Mouse (Mus musculus) kidney, embryonic 16.5 days (tissue): ENCODE data around the gene Abhd11. TPM values are rescaled to one million over a fixed set of nuclear protein-coding genes. Genes with fewer than 3 reads are reported as not detected.
"Not testable (repeated sequence)": the region's sequence is repeated elsewhere in the genome, so short reads cannot be mapped to it uniquely, and the experiment has no call there.

Experiments
- ATAC-seq: fragments of 200-750 bp; cut with Nextera tagmentation; 2 replicates; pipeline ENCODE4 v1.8.0; 2017; ENCODE audit warnings: moderate TSS enrichment; ENCODE audit not compliant: low FRiP score, low TSS enrichment
- H3K27ac ChIP-seq: fragments of 300-500 bp; sonication (generic); 2 replicates; pipeline ENCODE4 v1.5.1; 2014; ENCODE audit warnings: low read length
- H3K27me3 ChIP-seq: fragments of 300-500 bp; sonication (generic); 2 replicates; pipeline ENCODE4 v1.6.1; 2014; ENCODE audit warnings: low read length, control low read depth, mixed read lengths; ENCODE audit not compliant: insufficient read depth
- H3K36me3 ChIP-seq: fragments of 300-500 bp; sonication (generic); 2 replicates; pipeline ENCODE4 v1.6.1; 2014; ENCODE audit warnings: low read length, control low read depth, mixed read lengths; ENCODE audit not compliant: insufficient read depth
- H3K4me1 ChIP-seq: fragments of 300-500 bp; sonication (generic); 2 replicates; pipeline ENCODE4 v1.6.1; 2014; ENCODE audit warnings: low read length, control low read depth, mixed read lengths; ENCODE audit not compliant: insufficient read depth
- H3K4me2 ChIP-seq: fragments of 300-500 bp; sonication (generic); replicated peaks from 2 replicates; pipeline ENCODE4 v1.6.1; 2014; ENCODE audit warnings: low read depth, low read length
- H3K4me3 ChIP-seq: fragments of 300-500 bp; sonication (generic); 2 replicates; pipeline ENCODE4 v1.5.1; 2014; ENCODE audit warnings: mild to moderate bottlenecking, low read length
- H3K9ac ChIP-seq: fragments of 300-500 bp; sonication (generic); replicated peaks from 2 replicates; pipeline ENCODE4 v1.6.1; 2014; ENCODE audit warnings: low read length
- H3K9me3 ChIP-seq: fragments of 300-500 bp; sonication (generic); 2 replicates; pipeline ENCODE4 v1.6.1; 2016; ENCODE audit warnings: low read length, control low read depth
- WGBS: fragments of 180-500 bp; shearing (Covaris S2); extraction: QIAGEN DNeasy Blood & Tissue Kit; methylation state at CpG from one replicate; pipeline ENCODE4 v1.1.7; 2014; 5-methylcytosine and 5-hydroxymethylcytosine counted together
- polyA plus RNA-seq: library from polyadenylated mRNA; unstranded; fragments of >200 nt; fragmentation: Nextera tagmentation; extraction: Ambion mirVana; gene quantifications from 2 replicates; pipeline ENCODE4 v1.2.1, GENCODE M21; 2015

Abhd11 gene
- 81.1 and 81.9 TPM in 2 replicates for polyA plus RNA-seq

GRCm38 (mm10) chr5:135008671-135009589, at the start of gene Abhd11:
TSS of gene Abhd11 (plus strand) at chr5:135009152.
- ATAC-seq, result peak; percentile 90
- peak within 1 kb of the TSS; percentile 69 for H3K4me2 ChIP-seq

DNA sequence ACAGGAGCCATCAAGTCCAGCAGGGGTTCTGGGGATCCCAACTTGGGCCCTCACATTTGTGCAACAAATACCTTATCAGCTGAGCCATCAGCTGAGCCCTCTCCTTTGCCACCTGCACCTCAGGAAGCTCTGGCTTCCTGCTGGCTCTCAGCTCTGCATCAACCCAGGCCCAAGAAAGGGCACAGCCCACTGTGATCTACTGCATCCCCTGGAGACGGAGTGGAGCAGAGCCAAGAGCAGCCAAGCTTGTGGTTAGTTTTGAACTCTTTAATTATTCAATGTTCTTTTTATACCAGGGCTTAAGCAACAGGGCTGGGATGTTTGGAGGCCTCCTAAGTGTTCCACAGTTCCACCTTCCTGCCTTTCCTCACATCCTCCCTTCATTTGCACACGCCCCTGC, 48.5 kb upstream of the Abhd11 start:
- Histone ChIP-seq H3K27ac (0 out of 2 replicates have a peak overlapping the region, but pooled peaks have one; percentile 10), H3K4me2 (no peak overlapping the region), H3K36me3 (no peaks in the 10 kb centered on the region), H3K4me1 (no peaks in the 10 kb centered on the region), H3K4me3 (no peak overlapping the region), H3K9ac (no peak overlapping the region), H3K27me3 (no peaks in the 10 kb centered on the region), H3K9me3 (no peaks in the 10 kb centered on the region)
- 70% methylated on average over 2 of the region's 2 CpGs for WGBS
- no peak for ATAC-seq

More at GRCm38 (mm10) chr5:135008671-135009589, at the start of gene Abhd11:
- H3K36me3 ChIP-seq, result no peaks in the 10 kb centered on the region
- no peaks in the 10 kb centered on the region for H3K9me3 ChIP-seq
- no peaks in the 10 kb centered on the region for H3K27me3 ChIP-seq
- peaks cover 30% of the 10 kb centered on the region for H3K4me1 ChIP-seq
- H3K9ac ChIP-seq, result peak within 1 kb of the TSS; percentile 79
- H3K27ac ChIP-seq, result peak within 1 kb of the TSS; percentile 99
- WGBS, result under 1% methylated on average over 52 of the region's 52 CpGs
- H3K4me3 ChIP-seq, result peak within 1 kb of the TSS; percentile 54

- no peaks in the 10 kb centered on the region for H3K9me3 ChIP-seq
- no peak overlapping the region for H3K27ac ChIP-seq
- H3K4me1 ChIP-seq, result peaks cover 5% of the 10 kb centered on the region; the same call in 1 of the 2 replicates
- 88% methylated on average over 2 of the region's 2 CpGs for WGBS
- ATAC-seq, result no peak
- H3K4me2 ChIP-seq, result no peak overlapping the region
- no peak overlapping the region for H3K4me3 ChIP-seq
- H3K36me3 ChIP-seq, result no peaks in the 10 kb centered on the region
- no peak overlapping the region for H3K9ac ChIP-seq
- no peaks in the 10 kb centered on the region for H3K27me3 ChIP-seq
These were observed 47.4 kb upstream of the Abhd11 start for GRCm38 (mm10) chr5:134961519-134961918.

- H3K4me3 ChIP-seq, result no peak overlapping the region
- no peak overlapping the region for H3K27ac ChIP-seq
- no peaks in the 10 kb centered on the region for H3K9me3 ChIP-seq
- WGBS, result 23% methylated on average over 5 of the region's 5 CpGs
- no peak overlapping the region; the same call in 1 of the 2 replicates for H3K9ac ChIP-seq
- no peaks in the 10 kb centered on the region for H3K36me3 ChIP-seq
- H3K4me2 ChIP-seq, result no peak overlapping the region
- H3K27me3 ChIP-seq, result no peaks in the 10 kb centered on the region
- no peak for ATAC-seq
- peaks cover 5% of the 10 kb centered on the region; the same call in 1 of the 2 replicates for H3K4me1 ChIP-seq
These were observed 45.4 kb upstream of the Abhd11 start for GRCm38 (mm10) chr5:134963546-134963945.

DNA sequence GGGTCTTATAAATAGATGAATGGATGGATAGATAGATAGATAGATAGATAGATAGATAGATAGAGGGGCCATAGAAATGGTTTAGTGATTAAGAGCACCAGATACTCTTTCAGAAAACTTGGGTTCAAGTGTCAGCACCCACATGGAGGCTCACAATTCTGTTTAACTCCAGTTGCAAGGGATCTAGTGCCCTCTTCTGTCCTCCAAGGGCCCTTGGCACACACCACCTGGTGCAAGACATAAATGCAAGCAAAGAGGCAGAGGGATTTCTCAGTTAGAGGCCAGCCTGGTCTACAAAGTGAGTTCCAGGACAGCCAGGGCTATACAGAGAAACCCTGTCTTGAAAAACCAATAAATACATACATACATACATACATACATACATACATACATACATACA, 44.3 kb upstream of the Abhd11 start:
- not testable (repeated sequence) for H3K9ac ChIP-seq, H3K9me3 ChIP-seq, H3K4me3 ChIP-seq, H3K27me3 ChIP-seq, H3K27ac ChIP-seq, H3K4me1 ChIP-seq, H3K4me2 ChIP-seq, H3K36me3 ChIP-seq, ATAC-seq

GRCm38 (mm10) chr5:134965473-134965851, 43.5 kb upstream of the Abhd11 start:
- Histone ChIP-seq H3K9ac (peak overlapping the region; percentile 43), H3K36me3 (no peaks in the 10 kb centered on the region), H3K9me3 (no peaks in the 10 kb centered on the region), H3K27me3 (no peaks in the 10 kb centered on the region), H3K27ac (peak overlapping the region; percentile 16; the same call in 1 of the 2 replicates), H3K4me3 (peak overlapping the region; percentile 32), H3K4me2 (peak overlapping the region; percentile 53), H3K4me1 (peaks cover 5% of the 10 kb centered on the region; the same call in 1 of the 2 replicates)
- WGBS, result 7% methylated on average over 10 of the region's 10 CpGs
- ATAC-seq, result 0 out of 2 replicates have a peak, but pooled peaks have one; percentile 46

DNA sequence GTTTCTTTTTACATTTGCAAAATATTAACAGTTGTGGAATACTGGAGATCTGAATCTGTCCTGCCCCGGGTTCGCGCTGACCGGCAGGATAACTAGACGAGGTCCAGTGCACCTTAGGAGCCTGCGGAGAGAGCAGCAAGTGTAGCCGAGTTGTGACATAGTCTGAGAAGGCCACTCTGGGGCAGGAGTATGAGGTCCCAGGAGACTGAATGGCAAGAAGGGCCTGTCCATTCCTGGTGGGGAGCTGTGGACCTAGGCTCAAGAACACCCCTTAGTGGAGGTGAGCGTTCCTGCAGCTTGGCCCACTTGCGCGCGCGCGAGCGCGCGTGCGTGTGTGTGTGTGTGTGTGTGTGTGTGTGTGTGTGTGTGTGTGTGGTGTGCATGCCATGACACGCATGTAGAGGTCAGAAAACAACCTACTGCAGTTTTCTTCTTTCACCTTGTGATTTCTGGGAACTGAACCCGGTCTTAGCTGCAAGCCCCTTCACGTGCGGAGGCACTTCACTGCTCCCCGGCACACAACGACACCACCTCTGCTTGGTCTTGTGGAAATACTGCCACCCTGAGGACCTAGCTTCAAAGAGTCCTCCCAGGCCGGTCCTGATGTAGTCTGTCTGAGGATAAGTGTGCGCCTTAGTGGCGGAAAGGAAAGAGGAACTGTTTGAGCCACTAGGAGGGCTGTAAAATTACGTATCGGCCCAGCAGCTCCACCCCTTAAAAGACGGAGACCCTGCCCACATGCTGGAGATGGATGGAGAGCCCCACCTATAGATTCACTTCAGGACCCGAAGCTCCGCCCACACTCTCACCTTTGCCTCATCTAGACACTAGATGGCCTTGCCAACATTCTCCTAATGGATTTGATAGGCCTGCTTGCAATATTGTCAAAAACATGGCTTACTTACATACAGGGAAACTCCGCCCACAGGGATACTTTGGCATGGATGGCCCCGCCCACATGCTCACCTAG, 42.8 kb upstream of the Abhd11 start:
- H3K4me1 ChIP-seq, result peaks cover 5% of the 10 kb centered on the region; the same call in 1 of the 2 replicates
- WGBS, result 5% methylated on average over 32 of the region's 33 CpGs
- H3K27ac ChIP-seq, result peak overlapping the region; percentile 67; the same call in 1 of the 2 replicates
- peak overlapping the region; percentile 43 for H3K9ac ChIP-seq
- peak overlapping the region; percentile 32 for H3K4me3 ChIP-seq
- H3K27me3 ChIP-seq, result no peaks in the 10 kb centered on the region
- no peaks in the 10 kb centered on the region for H3K36me3 ChIP-seq
- no peaks in the 10 kb centered on the region for H3K9me3 ChIP-seq
- ATAC-seq, result peak; percentile 76
- H3K4me2 ChIP-seq, result peak overlapping the region; percentile 53

- no peak overlapping the region for H3K4me3 ChIP-seq
- 0 out of 2 replicates have a peak overlapping the region, but pooled peaks have one; percentile 20 for H3K9ac ChIP-seq
- no peak overlapping the region for H3K4me2 ChIP-seq
- H3K9me3 ChIP-seq, result no peaks in the 10 kb centered on the region
- 53% methylated on average over 20 of the region's 20 CpGs for WGBS
- H3K36me3 ChIP-seq, result no peaks in the 10 kb centered on the region
- peaks cover 5% of the 10 kb centered on the region; the same call in 1 of the 2 replicates for H3K4me1 ChIP-seq
- no peaks in the 10 kb centered on the region for H3K27me3 ChIP-seq
- ATAC-seq, result no peak
- peak overlapping the region; percentile 67 for H3K27ac ChIP-seq
These were observed 41.6 kb upstream of the Abhd11 start for GRCm38 (mm10) chr5:134967164-134967944.

DNA sequence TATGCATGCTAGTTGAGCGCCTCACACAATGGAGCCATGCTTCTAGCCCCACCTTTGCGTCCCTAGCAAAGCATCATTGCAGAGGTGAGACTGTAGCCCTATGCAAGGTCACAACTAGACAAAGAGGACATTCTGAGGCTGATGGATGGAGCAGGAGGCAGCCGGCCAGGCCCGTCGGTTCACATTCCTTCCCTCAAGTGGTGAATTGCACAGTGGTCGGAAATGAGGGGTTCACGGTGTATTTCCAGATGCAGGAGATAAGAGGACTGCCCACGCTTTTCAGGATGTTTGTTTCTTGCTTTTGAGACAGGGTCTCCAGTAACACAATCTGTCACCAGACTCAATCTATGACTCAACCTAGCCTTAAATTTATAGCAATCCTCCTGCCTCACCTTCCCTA, 38.3 kb upstream of the Abhd11 start:
- Histone ChIP-seq H3K4me3 (no peak overlapping the region), H3K4me1 (peaks cover 4% of the 10 kb centered on the region; the same call in 1 of the 2 replicates), H3K36me3 (no peaks in the 10 kb centered on the region), H3K4me2 (no peak overlapping the region), H3K27me3 (no peaks in the 10 kb centered on the region), H3K27ac (no peak overlapping the region), H3K9me3 (no peaks in the 10 kb centered on the region), H3K9ac (no peak overlapping the region)
- no peak for ATAC-seq
- WGBS, result 62% methylated on average over 8 of the region's 8 CpGs
